ENCODE assay signal across 23 mouse cellular contexts in the genomic region with DNA sequence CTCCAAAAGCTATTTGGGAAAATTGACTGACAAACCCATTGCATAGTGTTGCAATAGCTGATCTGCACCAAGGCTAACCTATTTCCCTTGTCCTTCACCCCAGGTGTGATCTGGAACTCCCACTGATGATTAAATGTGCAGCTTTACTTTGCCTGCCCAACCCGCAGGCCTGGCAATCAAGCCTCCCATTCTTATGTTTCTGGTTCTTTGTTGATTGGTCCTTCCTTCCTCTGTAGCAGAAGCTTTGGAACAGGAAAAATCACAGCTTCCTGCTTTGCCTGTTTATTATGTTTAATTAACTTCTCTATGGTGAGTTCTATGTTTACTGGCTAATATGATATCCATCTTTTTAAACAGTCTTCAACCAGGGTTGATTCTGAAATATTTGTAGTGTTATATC.
"Had no signal": no experiment of that assay in that cellular context is flagged by ENCODE, and none has a peak within 500 bp of the region (broad histone marks: within the 10 kb centered on the region; RNA-seq: fewer than 3 reads in every experiment).

No protein-coding gene starts in this region.

- ATAC-seq: intestine, embryonic 16.5 days; liver, postnatal 0 days; midbrain, embryonic 15.5 days had no signal

- H3K36me3 ChIP-seq: kidney, embryonic 15.5 days; limb, embryonic 12.5 days; limb, embryonic 15.5 days; midbrain, embryonic 12.5 days; midbrain, embryonic 15.5 days; neural tube, embryonic 12.5 days; neural tube, embryonic 15.5 days had no signal

- DNase-seq: kidney, adult 18-20 months; kidney, postnatal 10 days; kidney, postnatal 36 days; left cerebral cortex, postnatal 4 days; liver, postnatal 0 days; right cerebral cortex, adult 18-20 months; right cerebral cortex, postnatal 14 days; right cerebral cortex, postnatal 4 days; thymus, adult 2 months; thymus, postnatal 14 days; thymus, postnatal 4 days had no signal

- H3K27ac ChIP-seq: kidney, embryonic 15.5 days; limb, embryonic 12.5 days; limb, embryonic 15.5 days; liver, embryonic 14.5 days; macrophage; midbrain, embryonic 12.5 days; midbrain, embryonic 15.5 days; neural tube, embryonic 12.5 days; neural tube, embryonic 15.5 days; stomach, postnatal 0 days had no signal

- H3K9me3 ChIP-seq: kidney, embryonic 15.5 days; limb, embryonic 12.5 days; limb, embryonic 15.5 days; midbrain, embryonic 12.5 days; midbrain, embryonic 15.5 days; neural tube, embryonic 12.5 days; neural tube, embryonic 15.5 days had no signal

- H3K9ac ChIP-seq: kidney, embryonic 15.5 days; limb, embryonic 12.5 days; limb, embryonic 15.5 days; liver, embryonic 14.5 days; liver, postnatal 0 days; midbrain, embryonic 12.5 days; midbrain, embryonic 15.5 days; neural tube, embryonic 12.5 days; neural tube, embryonic 15.5 days had no signal

- H3K4me3 ChIP-seq: kidney, embryonic 15.5 days; limb, embryonic 12.5 days; limb, embryonic 15.5 days; midbrain, embryonic 12.5 days; midbrain, embryonic 15.5 days; neural tube, embryonic 12.5 days; neural tube, embryonic 15.5 days had no signal

- H3K27me3 ChIP-seq: kidney, embryonic 15.5 days; limb, embryonic 12.5 days; limb, embryonic 15.5 days; midbrain, embryonic 12.5 days; midbrain, embryonic 15.5 days; neural tube, embryonic 12.5 days; neural tube, embryonic 15.5 days had no signal

- H3K4me1 ChIP-seq: kidney, embryonic 15.5 days; midbrain, embryonic 12.5 days; midbrain, embryonic 15.5 days; neural tube, embryonic 12.5 days; neural tube, embryonic 15.5 days had no signal

- H3K4me2 ChIP-seq: kidney, embryonic 15.5 days; limb, embryonic 12.5 days; limb, embryonic 15.5 days; liver, embryonic 11.5 days; midbrain, embryonic 12.5 days; midbrain, embryonic 15.5 days; neural tube, embryonic 12.5 days; neural tube, embryonic 15.5 days had no signal
